Mouse (Mus musculus) CH12.LX (cell line): ENCODE data around the gene Myt1l.

ENCODE experiments used
- CHD1 ChIP-seq: IDR thresholded peaks from 2 replicates; pipeline ENCODE4 v1.6.1; 2012; ENCODE audit warnings: low read depth, low read length, improper control_type of control experiment, inconsistent platforms
- CTCF ChIP-seq, 2 experiments: IDR thresholded peaks in 1 of 2; conservative IDR thresholded peaks in 1 of 2; 2 replicates each; pipeline ENCODE4 v1.5.1; 2011 to 2012; ENCODE audit warnings: low read depth in 2 of 2, low read length in 2 of 2, improper control_type of control experiment in 1 of 2, inconsistent platforms in 1 of 2, mild to moderate bottlenecking in 1 of 2, moderate library complexity in 1 of 2
- E2F4 ChIP-seq: IDR thresholded peaks from 2 replicates; pipeline ENCODE4 v1.6.1; 2011; ENCODE audit warnings: low read depth, low read length, improper control_type of control experiment; ENCODE audit not compliant: insufficient replicate concordance
- EP300 ChIP-seq: IDR thresholded peaks from 2 replicates; pipeline ENCODE4 v1.6.1; 2011; ENCODE audit warnings: low read length, improper control_type of control experiment
- GABPA ChIP-seq: IDR thresholded peaks from 2 replicates; pipeline ENCODE4 v1.6.1; 2012; ENCODE audit warnings: low read depth, low read length, improper control_type of control experiment, inconsistent platforms; ENCODE audit not compliant: insufficient replicate concordance
- MAX ChIP-seq: IDR thresholded peaks from 2 replicates; pipeline ENCODE4 v1.6.1; 2011; ENCODE audit warnings: low read length, improper control_type of control experiment
- MYC ChIP-seq: IDR thresholded peaks from 2 replicates; pipeline ENCODE4 v1.6.1; 2011; ENCODE audit warnings: low read depth, mild to moderate bottlenecking, improper control_type of control experiment, low read length
- POLR2A ChIP-seq: IDR thresholded peaks from 2 replicates; pipeline ENCODE4 v1.6.1; 2011; ENCODE audit warnings: low read depth, mild to moderate bottlenecking, improper control_type of control experiment, low read length
- SMC3 ChIP-seq: IDR thresholded peaks from 2 replicates; pipeline ENCODE4 v1.6.1; 2011; ENCODE audit warnings: low read depth, low read length, improper control_type of control experiment
- TBP ChIP-seq: conservative IDR thresholded peaks from 2 replicates; pipeline ENCODE4 v1.6.1; 2011; ENCODE audit warnings: low read depth, low read length, improper control_type of control experiment
- ZNF384 ChIP-seq: IDR thresholded peaks from 2 replicates; pipeline ENCODE4 v1.6.1; 2012; ENCODE audit warnings: low read depth, low read length, improper control_type of control experiment, inconsistent platforms

GRCm38 (mm10) chr12:29831356-29831755 lies 303.2 kb downstream of the Myt1l start:
- no peak for TF ChIP-seq EP300
- no peak for TF ChIP-seq SMC3
- TF ChIP-seq CTCF (conservative IDR thresholded peaks at IDR 0.05 in 1 of 2, IDR thresholded peaks at IDR 0.05 in 1 of 2; ENCODE audit: low read depth in 2 of 2, low read length in 2 of 2) = no peak
- TF ChIP-seq MAX = no peak
- no peak for TF ChIP-seq POLR2A
- TF ChIP-seq GABPA = no peak
- TF ChIP-seq MYC = no peak
- no peak for TF ChIP-seq TBP
- no peak for TF ChIP-seq CHD1
- TF ChIP-seq ZNF384 = no peak
- TF ChIP-seq E2F4 = no peak
